Mouse (Mus musculus): ENCODE measurements around the gene Polr3h. TPM values are rescaled to one million over a fixed set of nuclear protein-coding genes. Genes with fewer than 3 reads are reported as not detected.
"Not testable (repeated sequence)": the region's sequence is repeated elsewhere in the genome, so short reads cannot be mapped to it uniquely, and the experiment has no call there.

Gene Polr3h
- total RNA-seq, 2 experiments from 2014 or later = 7.9 to 9.1 TPM

GRCm38 (mm10) chr15:81915663-81916062 lies 10.4 kb downstream of the Polr3h start:
- no peak for DNase-seq

GRCm38 (mm10) chr15:81914668-81915067 lies 11.4 kb downstream of the Polr3h start:
- DNase-seq = no peak

- DNase-seq = no peak
Observed at GRCm38 (mm10) chr15:81912498-81912897, 13.5 kb downstream of the Polr3h start.

- not testable (repeated sequence) for DNase-seq
Observed at GRCm38 (mm10) chr15:81908767-81909166, 17.3 kb downstream of the Polr3h start.

- DNase-seq = no peak
Observed at GRCm38 (mm10) chr15:81907953-81908352, 18.1 kb downstream of the Polr3h start.

- peak; percentile 84 for DNase-seq
Observed at GRCm38 (mm10) chr15:81904939-81905338, 21.1 kb downstream of the Polr3h start.

- peak; percentile 57 for DNase-seq
Observed at GRCm38 (mm10) chr15:81898751-81899150, 27.3 kb downstream of the Polr3h start.

GRCm38 (mm10) chr15:81897607-81898285 lies 28.3 kb downstream of the Polr3h start:
- DNase-seq = no peak

- no peak for DNase-seq
Observed at GRCm38 (mm10) chr15:81896407-81896806, 29.6 kb downstream of the Polr3h start.

GRCm38 (mm10) chr15:81894002-81894401 lies 32.0 kb downstream of the Polr3h start:
- DNase-seq = no peak

- DNase-seq = no peak
Observed at GRCm38 (mm10) chr15:81891822-81892580, 34.0 kb downstream of the Polr3h start.

- no peak for DNase-seq
Observed at GRCm38 (mm10) chr15:81891140-81891802, 34.8 kb downstream of the Polr3h start.

- DNase-seq = no peak
Observed at GRCm38 (mm10) chr15:81889175-81889574, 36.9 kb downstream of the Polr3h start.

GRCm38 (mm10) chr15:81886795-81887550 lies 39.1 kb downstream of the Polr3h start:
- no peak for DNase-seq

GRCm38 (mm10) chr15:81885418-81885934 lies 40.6 kb downstream of the Polr3h start:
- DNase-seq = no peak

- no peak for DNase-seq
Observed at GRCm38 (mm10) chr15:81882348-81882747, 43.7 kb downstream of the Polr3h start.

GRCm38 (mm10) chr15:81879531-81880401 lies 46.3 kb downstream of the Polr3h start:
- DNase-seq = peak; percentile 45

GRCm38 (mm10) chr15:81872262-81873136 lies 53.5 kb downstream of the Polr3h start, which contains the start of gene Aco2:
Aco2 (plus strand) TSS chr15:81872309.
- peak; percentile 100 for DNase-seq

GRCm38 (mm10) chr15:81871604-81872261 lies 54.3 kb downstream of the Polr3h start, which contains the start of gene Phf5a:
Phf5a (minus strand) TSS chr15:81871911.
- peak; percentile 88 for DNase-seq
